Comparison of ENCODE assay signal across 8 mouse cellular contexts in the genomic region with DNA sequence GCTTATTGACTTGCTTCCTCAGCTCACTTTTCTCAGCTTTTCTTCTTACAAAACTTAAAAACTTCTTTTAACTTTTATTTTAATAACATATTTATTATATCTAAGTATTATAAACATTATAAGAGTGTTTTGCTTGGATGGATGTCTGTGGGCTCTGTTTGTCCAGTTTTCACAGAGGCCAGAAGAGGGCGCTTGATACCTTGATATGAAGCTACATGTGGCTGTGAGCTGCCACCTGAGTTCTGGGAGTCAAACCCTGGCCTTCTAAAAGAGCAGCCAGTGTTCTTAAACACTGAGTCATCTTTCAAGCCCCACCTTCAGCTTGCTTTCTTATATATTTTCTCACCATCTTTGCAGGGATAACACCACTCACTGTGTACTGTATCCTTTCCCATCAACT.
DNase-seq lines count a peak whose midpoint lies in the region; ATAC-seq lines count a peak whose summit lies in the region.

No protein-coding gene starts in this region.

- 0% methylated on average over 1 of the region's 1 CpGs for WGBS in heart, embryonic 12.5 days
- WGBS in neural tube, embryonic 15.5 days: 0% methylated on average over 1 of the region's 1 CpGs

- H3K27ac ChIP-seq in heart, embryonic 12.5 days (ENCODE audit: poor library complexity, severe bottlenecking): no peak overlapping the region
- H3K27ac ChIP-seq in neural tube, embryonic 15.5 days (replicated peaks): no peak overlapping the region

- H3K9ac ChIP-seq in heart, embryonic 12.5 days: no peak overlapping the region
- H3K9ac ChIP-seq in neural tube, embryonic 15.5 days (replicated peaks): no peak overlapping the region

- ATAC-seq in heart, embryonic 12.5 days (ENCODE audit: insufficient number of reproducible peaks, low FRiP score): no peak
- ATAC-seq in neural tube, embryonic 15.5 days (ENCODE audit: low FRiP score): no peak

- H3K9me3 ChIP-seq in heart, embryonic 12.5 days (replicated peaks): no peaks in the 10 kb centered on the region
- no peaks in the 10 kb centered on the region for H3K9me3 ChIP-seq in neural tube, embryonic 15.5 days (replicated peaks)

- no peaks in the 10 kb centered on the region for H3K36me3 ChIP-seq in heart, embryonic 12.5 days
- H3K36me3 ChIP-seq in neural tube, embryonic 15.5 days: no peaks in the 10 kb centered on the region

- DNase-seq in heart, adult 8-10 months (ENCODE audit: low spot score): peak; percentile 1
- peak; percentile 15 for DNase-seq in ovary, postnatal 36 days (ENCODE audit: low spot score)
- DNase-seq in ovary, adult 18-20 months (ENCODE audit: low spot score): no peak
- DNase-seq in c-Kit-positive CD71-positive TER-119-negative erythroid progenitor cells, embryonic 14.5 days (ENCODE audit: low read depth): peak; percentile 7
- DNase-seq in layer of hippocampus, adult 9-11 months: peak; percentile 5
- peak; percentile 1 for DNase-seq in skeletal muscle tissue, adult 2 months (ENCODE audit: low read depth, low spot score)

- no peaks in the 10 kb centered on the region for H3K27me3 ChIP-seq in heart, embryonic 12.5 days (replicated peaks)
- H3K27me3 ChIP-seq in neural tube, embryonic 15.5 days (replicated peaks): no peaks in the 10 kb centered on the region

- H3K4me3 ChIP-seq in heart, embryonic 12.5 days: no peak overlapping the region
- no peak overlapping the region for H3K4me3 ChIP-seq in neural tube, embryonic 15.5 days (replicated peaks)

- H3K4me2 ChIP-seq in heart, embryonic 12.5 days: no peak overlapping the region
- no peak overlapping the region for H3K4me2 ChIP-seq in neural tube, embryonic 15.5 days

- no peaks in the 10 kb centered on the region for H3K4me1 ChIP-seq in heart, embryonic 12.5 days (replicated peaks)
- H3K4me1 ChIP-seq in neural tube, embryonic 15.5 days: no peaks in the 10 kb centered on the region
